Mouse (Mus musculus) gastrocnemius, postnatal 36 days (tissue): ENCODE measurements around the gene Twnk. TPM values are rescaled to one million over a fixed set of nuclear protein-coding genes. Genes with fewer than 3 reads are reported as not detected.

Experiments
- DNase-seq, 2 experiments: peaks; one replicate each; pipeline ENCODE4 v3.0.0; 2022
- intact Hi-C: fragments of 180-260 bp; cut with DNase I; formaldehyde crosslinking; loops from one replicate; pipeline ENCODE4 v1.15.1; 2025
- total RNA-seq, 2 experiments: library from RNA; stranded (reverse); gene quantifications; 2 replicates each; pipeline ENCODE4 v1.2.3; 2021

The Twnk gene
- total RNA-seq, 2 experiments from 2014 or later: 14.6 to 20.2 TPM

DNA sequence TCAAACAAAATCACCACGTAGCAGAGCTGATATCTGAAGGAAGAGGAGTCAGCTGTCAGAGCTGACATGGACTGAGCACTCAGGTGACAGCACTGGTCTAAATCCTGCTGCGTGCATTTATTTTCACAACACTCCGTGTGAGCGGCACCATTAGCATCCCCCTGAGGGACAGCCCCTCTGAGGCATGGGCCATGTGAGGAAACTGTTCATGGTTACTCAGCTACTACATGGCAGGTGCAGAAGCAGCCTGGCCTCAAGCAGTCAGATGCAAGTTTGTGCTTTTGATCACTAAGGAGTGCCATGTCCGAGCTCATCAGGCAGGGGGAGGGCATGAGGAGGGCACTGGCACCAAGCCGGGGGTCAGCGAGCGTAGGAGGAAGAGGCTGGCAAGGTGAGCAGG, 5.8 kb upstream of the Twnk start:
- peak in 1 of 2 experiments; percentile 10 for DNase-seq
- intact Hi-C loops: no loop called here

- no peak for DNase-seq
- intact Hi-C loops: no loop called here
Observed at GRCm38 (mm10) chr19:45002301-45002700, 3.2 kb upstream of the Twnk start.

- intact Hi-C loops: no loop called here
- no peak for DNase-seq
Observed at GRCm38 (mm10) chr19:45003740-45004516, 1.5 kb upstream of the Twnk start.

- intact Hi-C loops: no loop called here
- peak; percentile 96 to 97 for DNase-seq
Observed at GRCm38 (mm10) chr19:45005957-45006712, 672 bp downstream of the Twnk start, which contains the start of gene Mrpl43. Mrpl43 (minus strand) TSS chr19:45006442.

DNA sequence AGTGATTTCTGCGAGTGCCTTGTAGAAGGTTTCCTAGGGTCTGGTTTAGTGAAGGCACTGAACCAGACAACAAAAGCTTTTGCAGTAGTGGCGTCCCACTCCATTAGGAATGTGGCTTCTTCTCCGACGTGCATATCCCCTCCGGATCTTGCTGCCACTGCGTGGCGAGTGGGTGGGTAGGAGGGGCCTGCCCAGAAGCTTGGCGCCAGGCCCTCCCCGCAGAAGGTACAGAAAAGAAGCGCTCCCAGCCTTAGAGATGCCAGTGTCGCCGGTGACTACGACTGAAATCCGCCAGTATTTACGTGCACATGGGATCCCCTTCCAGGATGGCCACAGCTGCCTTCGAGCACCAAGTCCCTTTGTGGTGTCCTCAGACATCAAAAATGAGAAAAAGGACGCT, 1.6 kb downstream of the Twnk start:
- intact Hi-C loops: no loop called here

GRCm38 (mm10) chr19:45007425-45008191, 2.1 kb downstream of the Twnk start:
- DNase-seq: no peak
- intact Hi-C loops: no loop called here

More for the DNA sequence above, 1.6 kb downstream of the Twnk start:
- no peak for DNase-seq

DNA sequence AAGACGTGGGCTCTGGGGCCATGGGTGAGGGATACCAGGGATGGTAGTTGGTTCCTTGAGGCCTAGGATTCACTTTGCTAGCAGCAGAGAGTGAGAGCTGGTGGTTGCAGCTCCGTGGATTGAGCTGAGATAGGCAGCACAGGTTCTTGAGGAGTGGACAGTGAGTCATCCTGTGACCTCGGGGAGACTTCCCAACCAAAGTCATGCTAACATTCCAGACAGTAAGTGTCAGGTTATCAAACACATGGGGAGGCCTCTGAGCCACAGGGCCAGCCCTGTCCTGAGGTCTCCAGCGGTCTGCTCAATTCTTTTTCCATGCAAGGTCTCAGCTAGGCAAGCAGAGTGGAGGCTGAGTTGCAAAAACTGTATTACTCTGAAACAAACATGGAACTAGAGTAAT, 5.2 kb downstream of the Twnk start:
- intact Hi-C loops: no loop called here
- no peak for DNase-seq

DNA sequence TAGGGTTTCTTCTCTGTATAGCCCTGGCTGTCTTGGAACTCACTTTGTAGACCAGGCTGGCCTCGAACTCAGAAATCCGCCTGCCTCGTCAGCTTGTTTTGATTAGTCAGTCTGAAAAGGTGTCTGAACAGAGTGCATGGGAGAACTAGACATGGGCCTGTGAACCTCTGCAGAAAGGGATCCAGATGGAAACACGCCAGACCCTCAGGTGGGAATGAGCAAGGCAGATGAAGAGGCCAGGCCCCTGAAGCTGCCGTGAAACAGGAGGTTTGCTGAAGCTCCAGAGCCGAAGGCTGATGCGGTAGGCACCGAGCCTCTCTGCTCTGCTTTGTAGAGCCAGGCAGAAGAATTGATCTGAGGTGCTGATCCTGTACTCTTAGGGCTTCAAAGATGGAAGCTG, 6.8 kb downstream of the Twnk start:
- intact Hi-C loops: loop anchor here (2.0 kb wide), 1 partner anchor 19 kb away; no protein-coding TSS in a partner anchor
- DNase-seq: no peak

DNA sequence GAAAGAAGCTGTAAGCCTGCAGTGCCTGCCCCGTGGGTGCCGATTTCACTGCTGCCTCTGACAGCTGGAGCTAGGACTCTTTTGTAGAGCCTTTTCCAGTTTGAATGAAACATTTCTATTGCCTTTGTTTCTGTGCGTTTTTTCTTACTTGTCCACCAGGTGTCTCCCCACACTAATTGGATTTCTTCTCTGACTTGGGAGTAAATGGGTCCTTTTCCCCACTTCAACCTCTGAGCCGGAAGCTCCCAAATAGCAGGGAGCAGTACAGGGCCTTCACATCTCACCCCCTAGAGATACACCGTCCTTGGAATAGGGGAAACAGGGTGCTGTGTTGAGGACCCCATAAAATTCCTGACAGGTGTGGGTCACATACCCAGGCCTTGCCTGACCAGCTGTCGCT, 7.2 kb downstream of the Twnk start:
- DNase-seq: no peak
- intact Hi-C loops: loop anchor here (2.0 kb wide), 1 partner anchor 18 kb away; no protein-coding TSS in a partner anchor

DNA sequence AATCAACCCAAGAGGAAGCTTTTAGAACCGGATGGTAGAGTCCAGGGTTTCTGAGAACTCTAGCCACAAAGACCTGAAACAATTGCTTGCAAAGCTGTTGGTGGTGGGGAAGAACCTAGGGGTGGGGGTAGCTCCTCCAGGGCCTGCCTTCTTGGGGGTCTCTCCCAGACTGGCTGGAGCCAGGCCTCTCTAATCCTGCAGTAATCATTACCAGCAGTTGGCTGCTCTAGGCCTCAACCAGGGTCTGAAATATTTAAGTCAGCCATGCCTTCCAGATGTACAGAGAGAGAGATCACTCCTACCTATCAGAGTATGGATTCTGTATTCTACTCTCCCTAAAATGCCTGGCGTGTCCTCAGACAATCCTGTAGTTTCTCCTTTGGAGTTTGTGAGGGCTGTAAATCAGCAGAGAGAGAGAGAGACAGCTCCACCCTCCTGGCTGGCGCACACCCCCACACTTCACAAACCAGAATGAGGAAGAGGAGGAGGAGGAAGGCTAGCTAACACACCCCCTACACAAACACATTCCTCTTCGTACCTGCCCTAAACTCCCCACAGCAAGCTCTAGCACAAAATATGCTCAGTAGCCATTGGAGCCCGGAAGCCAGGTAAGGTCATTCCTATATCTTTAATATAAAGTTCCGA, 8.2 kb downstream of the Twnk start:
- no peak for DNase-seq
- intact Hi-C loops: loop anchor here (2.0 kb wide), 1 partner anchor 17 kb away; no protein-coding TSS in a partner anchor

GRCm38 (mm10) chr19:45014335-45014971, 9.0 kb downstream of the Twnk start, which contains the start of gene Lzts2:
Lzts2 (plus strand) TSS chr19:45014414.
- intact Hi-C loops: no loop called here
- DNase-seq: no peak

GRCm38 (mm10) chr19:45014981-45015402, 9.5 kb downstream of the Twnk start:
- DNase-seq: peak; percentile 64 to 67
- intact Hi-C loops: no loop called here

DNA sequence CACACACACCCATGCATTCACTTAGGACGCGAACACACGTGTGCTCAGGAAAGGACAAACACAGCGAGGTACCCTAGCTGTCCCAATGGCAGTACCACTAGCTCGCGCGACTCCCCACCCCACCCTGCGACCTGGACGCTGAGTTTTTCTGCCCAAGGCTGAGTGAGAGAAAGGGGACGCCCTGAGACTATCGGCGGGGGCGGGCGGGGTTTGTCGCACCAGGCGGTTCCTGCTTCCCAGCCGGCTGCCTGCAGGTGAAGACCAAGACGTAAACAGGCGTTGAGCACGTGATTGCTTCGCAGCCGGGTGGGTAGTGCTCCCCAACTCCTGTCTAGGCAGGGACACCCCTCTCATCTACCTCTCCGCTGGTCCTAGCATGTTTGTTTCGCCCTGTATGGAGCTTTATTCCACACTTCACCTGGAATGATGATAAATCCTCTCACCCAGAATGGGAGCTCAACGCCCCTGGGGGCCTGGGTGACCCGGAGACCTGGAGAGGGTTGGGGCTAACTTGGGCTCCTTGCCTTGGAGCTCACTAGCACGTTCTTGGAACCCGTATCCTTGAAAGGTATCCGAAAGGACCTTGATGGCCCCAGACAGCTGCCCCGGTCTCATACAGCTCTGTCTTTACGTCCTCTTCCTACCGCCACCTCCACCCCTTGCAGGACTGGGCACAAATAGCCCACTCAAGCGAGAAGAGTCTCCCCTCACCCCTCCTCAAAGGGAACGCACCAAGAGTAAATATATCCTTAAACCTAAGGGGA, 10.2 kb downstream of the Twnk start:
- intact Hi-C loops: no loop called here
- peak; percentile 54 to 56 for DNase-seq

- DNase-seq: peak; percentile 78 to 85
- intact Hi-C loops: no loop called here
Observed at GRCm38 (mm10) chr19:45016341-45017215, 11.1 kb downstream of the Twnk start.

GRCm38 (mm10) chr19:45017216-45017771, 11.8 kb downstream of the Twnk start:
- DNase-seq: peak; percentile 85 to 86
- intact Hi-C loops: no loop called here

GRCm38 (mm10) chr19:45017909-45018308, 12.4 kb downstream of the Twnk start:
- peak; percentile 86 to 87 for DNase-seq

GRCm38 (mm10) chr19:45018351-45018831, 12.9 kb downstream of the Twnk start:
- intact Hi-C loops: no loop called here
- DNase-seq: no peak

More at GRCm38 (mm10) chr19:45017909-45018308, 12.4 kb downstream of the Twnk start:
- intact Hi-C loops: no loop called here
